Mouse (Mus musculus) c-Kit-positive CD71-positive TER-119-positive erythroid progenitor cells, embryonic 14.5 days (primary cell): ENCODE results near the gene Mrps18c.

Experiments used
- DNase-seq: peaks from one replicate; pipeline ENCODE4 v3.0.0-alpha.2; 2013; ENCODE audit warnings: low spot score

Gene Mrps18c

GRCm38 (mm10) chr5:100826531-100826930, 28.1 kb downstream of the Mrps18c start:
- no peak for DNase-seq

GRCm38 (mm10) chr5:100828701-100829100, 30.3 kb downstream of the Mrps18c start:
- DNase-seq: no peak

- DNase-seq: no peak
Observed at GRCm38 (mm10) chr5:100832680-100833079, 34.3 kb downstream of the Mrps18c start.

GRCm38 (mm10) chr5:100833841-100834240, 35.4 kb downstream of the Mrps18c start:
- DNase-seq: no peak

GRCm38 (mm10) chr5:100835862-100836538, 37.6 kb downstream of the Mrps18c start:
- no peak for DNase-seq

- DNase-seq: no peak
Observed at GRCm38 (mm10) chr5:100837907-100838306, 39.5 kb downstream of the Mrps18c start.

- no peak for DNase-seq
Observed at GRCm38 (mm10) chr5:100844485-100844884, 46.1 kb downstream of the Mrps18c start.

- DNase-seq: no peak
Observed at GRCm38 (mm10) chr5:100845485-100845847, 47.0 kb downstream of the Mrps18c start, which contains the start of gene Gpat3. Gpat3 (plus strand) TSS chr5:100845713.

GRCm38 (mm10) chr5:100845848-100846598, 47.6 kb downstream of the Mrps18c start:
- peak; percentile 29 for DNase-seq

GRCm38 (mm10) chr5:100846599-100846920, 48.1 kb downstream of the Mrps18c start:
- DNase-seq: no peak

- no peak for DNase-seq
Observed at GRCm38 (mm10) chr5:100847143-100847542, 48.7 kb downstream of the Mrps18c start.

- DNase-seq: no peak
Observed at GRCm38 (mm10) chr5:100853963-100854362, 55.5 kb downstream of the Mrps18c start.
